Mouse (Mus musculus) CD8-positive naive resting alpha-beta T cell, adult 57 days (primary cell): Measurements from ENCODE around the gene Gm18596. TPM values are rescaled to one million over a fixed set of nuclear protein-coding genes. Genes with fewer than 3 reads are reported as not detected.

ENCODE experiments used
- total RNA-seq: library from RNA; stranded (reverse); gene quantifications from one replicate; pipeline ENCODE4 v1.2.4, GENCODE M21; 2023

The Gm18596 gene
- total RNA-seq = not detected

DNA sequence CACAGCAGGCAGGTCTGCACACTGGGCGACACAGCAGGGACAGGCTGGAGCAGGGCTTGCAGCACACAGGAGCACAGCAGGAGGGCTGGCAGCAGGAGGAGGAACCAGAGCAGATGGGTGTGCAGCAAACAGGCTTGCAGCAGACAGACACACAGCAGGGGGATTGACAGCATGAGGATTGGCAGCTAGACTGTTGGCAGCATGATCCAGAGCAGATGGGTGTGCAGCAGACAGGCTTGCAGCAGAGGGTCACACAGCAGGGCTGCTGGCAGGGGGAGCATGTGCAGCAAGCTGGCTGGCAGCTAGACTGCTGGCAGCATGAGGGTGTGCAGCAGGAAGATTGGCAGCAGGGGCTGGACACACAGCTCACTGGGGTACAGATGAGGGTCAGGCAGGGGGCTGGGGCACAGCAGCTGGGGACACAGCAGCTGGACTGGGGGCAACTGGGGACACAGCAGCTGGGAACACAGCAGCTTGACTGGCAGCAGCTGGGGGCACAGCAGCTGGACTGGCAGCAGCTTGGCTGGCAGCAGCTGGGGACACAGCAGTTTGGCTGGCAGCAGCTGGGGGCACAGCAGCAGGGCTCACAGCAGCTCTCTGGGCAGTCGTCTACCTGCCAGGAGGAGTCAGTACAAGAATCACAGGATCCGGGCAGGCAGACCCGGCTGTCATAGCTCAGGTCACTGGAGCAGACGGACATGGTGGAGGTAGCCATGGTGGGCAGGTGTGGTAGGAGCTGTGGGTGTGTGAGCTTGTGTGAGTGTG is at the start of gene Gm18596:
Gene Gm18596 (minus strand): TSS at position 715 of the 765 bp plus-strand sequence.

DNA sequence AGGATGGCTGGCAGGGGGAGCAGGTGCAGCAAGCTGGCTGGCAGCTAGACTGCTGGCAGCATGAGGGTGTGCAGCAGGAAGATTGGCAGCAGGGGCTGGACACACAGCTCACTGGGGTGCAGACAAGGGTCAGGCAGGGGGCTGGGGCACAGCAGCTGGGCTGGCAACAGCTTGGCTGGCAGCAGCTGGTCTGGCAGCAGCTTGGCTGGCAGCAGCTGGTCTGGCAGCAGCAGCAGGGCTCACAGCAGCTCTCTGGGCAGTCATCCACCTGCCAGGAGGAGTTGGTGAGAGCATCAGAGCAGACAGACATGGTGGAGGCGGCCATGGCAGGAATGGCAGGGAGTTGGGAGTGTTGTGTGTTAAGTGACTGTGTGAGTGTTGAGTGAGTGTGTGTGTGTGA is 45.4 kb upstream of the Gm18596 start, which contains the start of gene Gm7137:
Gene Gm7137 (minus strand): TSS at position 325 of the 400 bp plus-strand sequence.

DNA sequence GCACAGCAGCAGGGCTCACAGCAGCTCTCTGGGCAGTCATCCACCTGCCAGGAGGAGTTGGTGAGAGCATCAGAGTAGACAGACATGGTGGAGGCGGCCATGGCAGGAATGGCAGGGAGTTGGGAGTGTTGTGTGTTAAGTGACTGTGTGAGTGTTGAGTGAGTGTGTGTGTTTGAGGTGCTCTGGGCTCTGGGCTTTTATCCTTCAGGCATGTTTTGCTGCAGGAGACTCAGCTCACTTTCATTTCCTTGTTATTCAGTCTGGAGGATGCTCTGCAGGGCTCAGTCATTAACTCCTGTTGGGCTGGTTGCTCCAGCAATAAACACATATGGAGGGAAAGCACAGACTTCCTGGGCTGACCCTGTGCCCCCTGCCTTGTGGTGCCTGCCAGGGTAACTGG is 40.0 kb upstream of the Gm18596 start, which contains the start of gene Gm3250:
Gene Gm3250 (minus strand): TSS at position 101 of the 400 bp plus-strand sequence.

DNA sequence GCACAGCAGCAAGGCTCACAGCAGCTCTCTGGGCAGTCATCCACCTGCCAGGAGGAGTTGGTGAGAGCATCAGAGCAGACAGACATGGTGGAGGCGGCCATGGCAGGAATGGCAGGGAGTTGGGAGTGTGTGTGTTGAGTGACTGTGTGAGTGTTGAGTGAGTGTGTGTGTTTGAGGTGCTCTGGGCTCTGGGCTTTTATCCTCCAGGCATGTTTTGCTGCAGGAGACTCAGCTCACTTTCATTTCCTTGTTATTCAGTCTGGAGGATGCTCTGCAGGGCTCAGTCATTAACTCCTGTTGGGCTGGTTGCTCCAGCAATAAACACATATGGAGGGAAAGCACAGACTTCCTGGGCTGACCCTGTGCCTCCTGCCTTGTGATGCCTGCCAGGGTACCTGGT is 34.4 kb upstream of the Gm18596 start, which contains the start of gene Gm7138:
Gene Gm7138 (minus strand): TSS at position 101 of the 400 bp plus-strand sequence.

DNA sequence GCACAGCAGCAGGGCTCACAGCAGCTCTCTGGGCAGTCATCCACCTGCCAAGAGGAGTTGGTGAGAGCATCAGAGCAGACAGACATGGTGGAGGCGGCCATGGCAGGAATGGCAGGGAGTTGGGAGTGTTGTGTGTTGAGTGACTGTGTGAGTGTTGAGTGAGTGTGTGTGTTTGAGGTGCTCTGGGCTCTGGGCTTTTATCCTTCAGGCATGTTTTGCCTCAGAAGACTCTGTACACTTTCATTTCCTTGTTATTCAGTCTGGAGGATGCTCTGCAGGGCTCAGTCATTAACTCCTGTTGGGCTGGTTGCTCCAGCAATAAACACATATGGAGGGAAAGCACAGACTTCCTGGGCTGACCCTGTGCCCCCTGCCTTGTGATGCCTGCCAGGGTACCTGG is 28.8 kb upstream of the Gm18596 start, which contains the start of gene Gm3238:
Gene Gm3238 (minus strand): TSS at position 101 of the 400 bp plus-strand sequence.

GRCm38 (mm10) chr10:77759582-77759981 is 17.1 kb upstream of the Gm18596 start, which contains the start of gene Gm3233:
Gene Gm3233, minus strand, starts transcription at chr10:77759682.

GRCm38 (mm10) chr10:77751254-77751653 is 8.8 kb upstream of the Gm18596 start, which contains the start of gene Gm9736:
Gene Gm9736, minus strand, starts transcription at chr10:77751354.

GRCm38 (mm10) chr10:77726186-77726585 is 16.3 kb downstream of the Gm18596 start, which contains the start of gene Gm10100:
Gene Gm10100, plus strand, starts transcription at chr10:77726486.

GRCm38 (mm10) chr10:77720299-77720698 is 22.1 kb downstream of the Gm18596 start, which contains the start of gene Krtap12-1:
Gene Krtap12-1, plus strand, starts transcription at chr10:77720599.

DNA sequence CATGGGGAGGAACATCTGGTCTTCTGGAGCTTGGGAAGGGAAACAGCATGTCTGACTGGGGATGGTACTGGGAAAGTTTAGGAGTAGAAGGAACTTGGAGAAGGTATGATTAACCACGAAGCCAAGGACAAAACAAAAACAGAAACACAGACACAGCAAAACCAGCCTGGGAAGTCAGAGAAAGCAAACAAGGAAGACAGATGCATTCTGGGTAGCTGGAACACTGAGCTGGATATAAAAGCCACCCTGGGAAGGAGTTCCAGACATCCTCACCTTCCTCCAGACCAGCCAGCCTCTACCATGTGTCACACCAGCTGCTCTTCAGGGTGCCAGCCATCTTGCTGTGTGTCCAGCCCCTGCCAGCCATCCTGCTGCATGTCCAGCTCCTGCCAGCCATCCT is 26.9 kb downstream of the Gm18596 start, which contains the start of gene Gm10142:
Gene Gm10142 (plus strand): TSS at position 301 of the 400 bp plus-strand sequence.

GRCm38 (mm10) chr10:77711157-77711556 is 31.3 kb downstream of the Gm18596 start, which contains the start of gene Gm10024:
Gene Gm10024, plus strand, starts transcription at chr10:77711457.

GRCm38 (mm10) chr10:77706326-77706725 is 36.1 kb downstream of the Gm18596 start, which contains the start of gene Gm10272:
Gene Gm10272, plus strand, starts transcription at chr10:77706626.

DNA sequence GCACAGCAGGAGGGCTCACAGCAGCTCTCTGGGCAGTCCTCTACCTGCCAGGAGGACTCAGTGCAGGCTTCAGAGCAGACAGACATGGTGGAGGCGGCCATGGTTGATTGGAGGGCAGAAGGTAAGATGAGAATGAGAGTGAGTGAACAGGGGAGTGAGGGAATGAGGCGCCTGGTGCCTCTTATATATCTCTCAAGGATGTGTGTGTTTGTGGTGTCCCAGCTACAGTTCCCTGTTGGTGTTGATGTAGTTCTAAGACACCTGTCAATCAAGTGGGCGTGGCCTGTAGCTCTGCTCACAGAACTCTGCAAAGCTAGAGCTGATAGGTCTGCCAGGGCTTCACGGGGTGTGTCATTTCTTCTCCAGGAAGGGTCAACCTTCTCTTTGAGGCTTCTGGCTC is 45.3 kb downstream of the Gm18596 start, which contains the start of gene Gm9508:
Gene Gm9508 (minus strand): TSS at position 101 of the 400 bp plus-strand sequence.

Other genes with a start within 250 kb of the Gm18596 start
- 28.1 TPM for gene Fam207a, start 226.9 kb downstream of the Gm18596 start, total RNA-seq
- gene Itgb2, start 212.4 kb downstream of the Gm18596 start, total RNA-seq = 207 TPM
- 89.3 TPM for gene Pttg1ip, start 160.9 kb downstream of the Gm18596 start, total RNA-seq
- 49.8 TPM for gene Sumo3, start 136.5 kb downstream of the Gm18596 start, total RNA-seq
- gene Gm49325, start 136.4 kb downstream of the Gm18596 start, total RNA-seq = 2.4 TPM
- gene Ube2g2, start 120.4 kb downstream of the Gm18596 start, total RNA-seq = 41.4 TPM
- 1.2 TPM for gene Tspear, start 56.1 kb downstream of the Gm18596 start, total RNA-seq
- not detected for gene Gm19402, start 51.9 kb downstream of the Gm18596 start, total RNA-seq
- gene Gm9508, start 45.4 kb downstream of the Gm18596 start, total RNA-seq = not detected
- not detected for gene Gm10272, start 36.0 kb downstream of the Gm18596 start, total RNA-seq
- not detected for gene Gm10024, start 31.2 kb downstream of the Gm18596 start, total RNA-seq
- gene Gm10142, start 26.8 kb downstream of the Gm18596 start, total RNA-seq = not detected
- gene Krtap12-1, start 22.0 kb downstream of the Gm18596 start, total RNA-seq = not detected
- gene Gm10100, start 16.2 kb downstream of the Gm18596 start, total RNA-seq = not detected
- gene Gm9736, start 8.7 kb upstream of the Gm18596 start, total RNA-seq = not detected
- gene Gm3233, start 17.0 kb upstream of the Gm18596 start, total RNA-seq = not detected
- gene Gm3238, start 28.7 kb upstream of the Gm18596 start, total RNA-seq = not detected
- not detected for gene Gm7138, start 34.3 kb upstream of the Gm18596 start, total RNA-seq
- not detected for gene Gm3250, start 39.9 kb upstream of the Gm18596 start, total RNA-seq
- not detected for gene Gm7137, start 45.6 kb upstream of the Gm18596 start, total RNA-seq
- not detected for gene Gm9639, start 52.4 kb upstream of the Gm18596 start, total RNA-seq
- gene Gm19668, start 56.5 kb upstream of the Gm18596 start, total RNA-seq = not detected
- not detected for gene Gm9507, start 69.2 kb upstream of the Gm18596 start, total RNA-seq
- gene Gm2696, start 72.0 kb upstream of the Gm18596 start, total RNA-seq = not detected
- gene Krtap10-4, start 84.5 kb upstream of the Gm18596 start, total RNA-seq = not detected
- not detected for gene Krtap10-10, start 93.3 kb upstream of the Gm18596 start, total RNA-seq
- gene Gm36176, start 104.2 kb upstream of the Gm18596 start, total RNA-seq = not detected
- not detected for gene Gm10318, start 110.2 kb upstream of the Gm18596 start, total RNA-seq
- not detected for gene Gm3285, start 119.3 kb upstream of the Gm18596 start, total RNA-seq
- not detected for gene Lrrc3, start 159.9 kb upstream of the Gm18596 start, total RNA-seq
- 2.8 TPM for gene Trpm2, start 227.9 kb upstream of the Gm18596 start, total RNA-seq
- 10.4 TPM for gene 1810043G02Rik, start 235.9 kb upstream of the Gm18596 start, total RNA-seq